Mouse (Mus musculus) brain, embryonic 14.5 days (tissue): ENCODE data around the gene Rreb1.

Experiments
- CTCF ChIP-seq: fragments of 200-500 bp; IDR thresholded peaks from 2 replicates; pipeline ENCODE4 v1.5.1; 2012; ENCODE audit warnings: inconsistent platforms, mild to moderate bottlenecking, moderate library complexity, borderline replicate concordance; ENCODE audit not compliant: insufficient read depth, insufficient read length; ENCODE audit errors: extremely low read depth
- POLR2A ChIP-seq: fragments of 200-500 bp; IDR thresholded peaks from 2 replicates; pipeline ENCODE4 v1.6.1; 2012; ENCODE audit warnings: mild to moderate bottlenecking, inconsistent platforms, borderline replicate concordance; ENCODE audit not compliant: poor library complexity, insufficient read depth, insufficient read length, severe bottlenecking; ENCODE audit errors: extremely low read depth

DNA sequence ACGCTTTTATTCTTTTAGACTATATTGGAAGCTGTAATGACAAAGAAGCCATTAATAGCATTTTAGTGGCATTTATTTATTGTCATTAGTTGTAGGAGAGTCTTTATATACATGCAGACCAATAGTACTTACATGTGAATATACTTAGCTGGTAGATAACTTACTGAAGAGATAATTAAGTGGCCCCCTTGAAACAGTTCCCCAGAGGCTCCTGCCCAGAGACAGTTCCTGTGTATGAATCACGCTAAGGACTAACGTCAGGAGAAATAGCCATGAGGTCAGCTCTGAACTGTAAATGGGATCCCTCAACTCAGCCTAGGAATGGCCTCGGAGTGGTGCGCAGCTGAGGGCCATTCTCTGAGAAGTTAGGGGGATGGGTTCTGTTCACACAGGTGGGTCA lies 73.4 kb downstream of the Rreb1 start:
- TF ChIP-seq CTCF (no peak), POLR2A (no peak)
